Mouse (Mus musculus) splenic B cell, adult 2 months (primary cell): ENCODE measurements around the gene Ear2.
"Not testable (repeated sequence)": the region's sequence is repeated elsewhere in the genome, so short reads cannot be mapped to it uniquely, and the experiment has no call there.

Source experiments
- DNase-seq: peaks from one replicate; pipeline ENCODE4 v3.0.0-alpha.2; 2011; ENCODE audit warnings: low read depth, low spot score
- H3K27me3 ChIP-seq: 2 replicates; pipeline ENCODE4 v1.6.1; 2012; ENCODE audit warnings: mild to moderate bottlenecking, low read length, moderate library complexity, mixed read lengths; ENCODE audit not compliant: control insufficient read depth, poor library complexity, insufficient read depth, severe bottlenecking
- H3K36me3 ChIP-seq: 2 replicates; pipeline ENCODE4 v1.6.1; 2012; ENCODE audit warnings: mild to moderate bottlenecking, low read length, moderate library complexity, mixed read lengths; ENCODE audit not compliant: control insufficient read depth, poor library complexity, insufficient read depth, severe bottlenecking

The Ear2 gene

GRCm38 (mm10) chr14:44102354-44102753 lies at the start of gene Ear2:
Gene Ear2 (plus strand): TSS chr14:44102654.
- not testable (repeated sequence) for H3K36me3 ChIP-seq, H3K27me3 ChIP-seq, DNase-seq

GRCm38 (mm10) chr14:44067879-44068278 lies 34.6 kb upstream of the Ear2 start:
- not testable (repeated sequence) for H3K27me3 ChIP-seq, H3K36me3 ChIP-seq, DNase-seq

- not testable (repeated sequence) for H3K36me3 ChIP-seq, H3K27me3 ChIP-seq, DNase-seq
Observed at GRCm38 (mm10) chr14:44070595-44070994, 31.9 kb upstream of the Ear2 start.

GRCm38 (mm10) chr14:44077785-44078341 lies 24.6 kb upstream of the Ear2 start:
- H3K36me3 ChIP-seq, DNase-seq, H3K27me3 ChIP-seq: not testable (repeated sequence)

- DNase-seq, H3K36me3 ChIP-seq, H3K27me3 ChIP-seq: not testable (repeated sequence)
Observed at GRCm38 (mm10) chr14:44086588-44086987, 15.9 kb upstream of the Ear2 start.

GRCm38 (mm10) chr14:44087535-44087934 lies 14.9 kb upstream of the Ear2 start:
- H3K27me3 ChIP-seq, H3K36me3 ChIP-seq, DNase-seq: not testable (repeated sequence)

- DNase-seq, H3K36me3 ChIP-seq, H3K27me3 ChIP-seq: not testable (repeated sequence)
Observed at GRCm38 (mm10) chr14:44091524-44091923, 10.9 kb upstream of the Ear2 start.

- not testable (repeated sequence) for H3K27me3 ChIP-seq, DNase-seq, H3K36me3 ChIP-seq
Observed at GRCm38 (mm10) chr14:44094445-44094844, 8.0 kb upstream of the Ear2 start.

- not testable (repeated sequence) for DNase-seq
Observed at GRCm38 (mm10) chr14:44100030-44100429, 2.4 kb upstream of the Ear2 start.

GRCm38 (mm10) chr14:44110981-44111380 lies 8.5 kb downstream of the Ear2 start:
- no peaks in the 10 kb centered on the region for H3K36me3 ChIP-seq
- DNase-seq = no peak
- no peaks in the 10 kb centered on the region for H3K27me3 ChIP-seq

More at GRCm38 (mm10) chr14:44100030-44100429, 2.4 kb upstream of the Ear2 start:
- not testable (repeated sequence) for H3K36me3 ChIP-seq, H3K27me3 ChIP-seq

GRCm38 (mm10) chr14:44123551-44123950 lies 21.1 kb downstream of the Ear2 start, which contains the start of gene Gm3327:
Gene Gm3327 (plus strand): TSS chr14:44123851.
- not testable (repeated sequence) for H3K36me3 ChIP-seq, H3K27me3 ChIP-seq, DNase-seq
